In genomic region chr13:70019999-70020838, GRCm38 (mm10) we compare ENCODE assay signal across 19 mouse cellular contexts.
DNase-seq lines count a peak whose midpoint lies in the region; ATAC-seq lines count a peak whose summit lies in the region.
"Had no signal": no experiment of that assay in that cellular context is flagged by ENCODE, and none has a peak within 500 bp of the region (broad histone marks: within the 10 kb centered on the region; RNA-seq: fewer than 3 reads in every experiment).

No protein-coding gene starts in this region.

- H3K27me3 ChIP-seq in forebrain, embryonic 12.5 days, result no peaks in the 10 kb centered on the region
- H3K27me3 ChIP-seq in midbrain, embryonic 12.5 days, result no peaks in the 10 kb centered on the region
- H3K27me3 ChIP-seq: CH12.LX; heart, embryonic 15.5 days; liver, embryonic 12.5 days; lung, embryonic 15.5 days; Patski had no signal

- peak overlapping the region; percentile 71 for H3K27ac ChIP-seq in forebrain, embryonic 12.5 days
- H3K27ac ChIP-seq in midbrain, embryonic 12.5 days (replicated peaks), result peak overlapping the region; percentile 68
- H3K27ac ChIP-seq: heart, embryonic 15.5 days; limb, embryonic 10.5 days; liver, embryonic 12.5 days; lung, embryonic 15.5 days had no signal

- peak; percentile 8 for DNase-seq in embryo, embryonic 10 days (ENCODE audit: low spot score)
- no peak for DNase-seq in embryo, embryonic 9.5 days (ENCODE audit: extremely low spot score)
- DNase-seq in ES-CJ7 (ENCODE audit: low read depth, low spot score), result peak; percentile 50
- DNase-seq in cerebellum, postnatal 4 days (ENCODE audit: low spot score in 2 of 2), result no peak
- no peak for DNase-seq in gastrocnemius, postnatal 36 days
- no peak for DNase-seq in urinary bladder, postnatal 14 days (ENCODE audit: low spot score)
- DNase-seq: cerebellum, adult 11 months; heart, adult 18-20 months; kidney, adult 2 months; kidney, postnatal 4 days had no signal

- intact Hi-C loops in gastrocnemius, postnatal 36 days (cut with DNase I), result no loop called here

- peaks cover 12% of the 10 kb centered on the region for H3K4me1 ChIP-seq in forebrain, embryonic 12.5 days
- H3K4me1 ChIP-seq in midbrain, embryonic 12.5 days, result peaks cover 10% of the 10 kb centered on the region
- H3K4me1 ChIP-seq: heart, embryonic 15.5 days; limb, embryonic 10.5 days; liver, embryonic 12.5 days; lung, embryonic 15.5 days had no signal

- H3K4me2 ChIP-seq in forebrain, embryonic 12.5 days, result no peak overlapping the region
- H3K4me2 ChIP-seq in midbrain, embryonic 12.5 days (replicated peaks), result no peak overlapping the region
- H3K4me2 ChIP-seq: heart, embryonic 15.5 days; liver, embryonic 12.5 days; lung, embryonic 15.5 days had no signal

- WGBS in forebrain, embryonic 12.5 days, result 7% methylated on average over 7 of the region's 7 CpGs
- WGBS in midbrain, embryonic 12.5 days, result 7% methylated on average over 7 of the region's 7 CpGs

- no peaks in the 10 kb centered on the region for H3K9me3 ChIP-seq in forebrain, embryonic 12.5 days
- H3K9me3 ChIP-seq in midbrain, embryonic 12.5 days, result no peaks in the 10 kb centered on the region
- H3K9me3 ChIP-seq: heart, embryonic 15.5 days; limb, embryonic 10.5 days; liver, embryonic 12.5 days; lung, embryonic 15.5 days had no signal

- H3K4me3 ChIP-seq in forebrain, embryonic 12.5 days (replicated peaks), result no peak overlapping the region
- no peak overlapping the region for H3K4me3 ChIP-seq in midbrain, embryonic 12.5 days
- H3K4me3 ChIP-seq: heart, embryonic 15.5 days; limb, embryonic 10.5 days; liver, embryonic 12.5 days; lung, embryonic 15.5 days; myocyte had no signal

- peak; percentile 81 for ATAC-seq in forebrain, embryonic 12.5 days (ENCODE audit: low FRiP score)
- ATAC-seq in midbrain, embryonic 12.5 days (ENCODE audit: low FRiP score, low read depth), result peak; percentile 84
- ATAC-seq: liver, embryonic 12.5 days had no signal

- no peaks in the 10 kb centered on the region for H3K36me3 ChIP-seq in forebrain, embryonic 12.5 days (replicated peaks)
- no peaks in the 10 kb centered on the region for H3K36me3 ChIP-seq in midbrain, embryonic 12.5 days
- H3K36me3 ChIP-seq: heart, embryonic 15.5 days; limb, embryonic 10.5 days; liver, embryonic 12.5 days; lung, embryonic 15.5 days had no signal

- H3K9ac ChIP-seq in forebrain, embryonic 12.5 days, result no peak overlapping the region
- no peak overlapping the region for H3K9ac ChIP-seq in midbrain, embryonic 12.5 days (replicated peaks)
- H3K9ac ChIP-seq: heart, embryonic 15.5 days; liver, embryonic 12.5 days; lung, embryonic 15.5 days had no signal

Comparison
In these comparisons a context has a peak if more than half of its experiments do, and no peak if none do; other contexts are left out.
1. DNase-seq: peak in embryo, embryonic 10 days (single experiment) and ES-CJ7 (single experiment); none in embryo, embryonic 9.5 days (single experiment), cerebellum, postnatal 4 days (0 of 2), gastrocnemius, postnatal 36 days (0 of 2) and urinary bladder, postnatal 14 days (single experiment).